Mouse (Mus musculus) forebrain, embryonic 13.5 days (tissue): Measurements from ENCODE around the gene Fbxl18. TPM values are rescaled to one million over a fixed set of nuclear protein-coding genes. Genes with fewer than 3 reads are reported as not detected.

Experiments used
- ATAC-seq: fragments of 200-750 bp; cut with Nextera tagmentation; 2 replicates; pipeline ENCODE4 v1.8.0; 2017
- H3K27ac ChIP-seq: fragments of 300-500 bp; sonication (generic); 2 replicates; pipeline ENCODE4 v1.5.1; 2015; ENCODE audit warnings: inconsistent platforms, mild to moderate bottlenecking, moderate library complexity
- H3K27me3 ChIP-seq: fragments of 300-500 bp; sonication (generic); 2 replicates; pipeline ENCODE4 v1.6.1; 2015; ENCODE audit warnings: mild to moderate bottlenecking, inconsistent platforms
- H3K36me3 ChIP-seq: fragments of 300-500 bp; sonication (generic); 2 replicates; pipeline ENCODE4 v1.6.1; 2015; ENCODE audit warnings: mild to moderate bottlenecking, inconsistent platforms; ENCODE audit not compliant: poor library complexity, severe bottlenecking
- H3K4me1 ChIP-seq: fragments of 300-500 bp; sonication (generic); 2 replicates; pipeline ENCODE4 v1.6.1; 2015; ENCODE audit warnings: inconsistent platforms
- H3K4me2 ChIP-seq: fragments of 300-500 bp; sonication (generic); 2 replicates; pipeline ENCODE4 v1.6.1; 2015; ENCODE audit warnings: inconsistent platforms, mild to moderate bottlenecking, moderate library complexity
- H3K4me3 ChIP-seq: fragments of 300-500 bp; sonication (generic); 2 replicates; pipeline ENCODE4 v1.5.1; 2015; ENCODE audit warnings: mild to moderate bottlenecking, inconsistent platforms
- H3K9ac ChIP-seq: fragments of 300-500 bp; sonication (generic); 2 replicates; pipeline ENCODE4 v1.6.1; 2015; ENCODE audit warnings: mild to moderate bottlenecking, inconsistent platforms
- H3K9me3 ChIP-seq: fragments of 300-500 bp; sonication (generic); replicated peaks from 2 replicates; pipeline ENCODE4 v1.6.1; 2016; ENCODE audit warnings: inconsistent platforms
- WGBS: fragments of 180-500 bp; shearing (Covaris S2); methylation state at CpG from one replicate; pipeline ENCODE4 v1.1.7; 2015; 5-methylcytosine and 5-hydroxymethylcytosine counted together
- polyA plus RNA-seq: library from polyadenylated mRNA; unstranded; fragments of >200 nt; fragmentation: Nextera tagmentation; extraction: Ambion mirVana; gene quantifications from 2 replicates; pipeline ENCODE4 v1.2.1, GENCODE M21; 2015

Gene Fbxl18
- polyA plus RNA-seq, 1 experiment from 2014 or later, result 30.7 TPM

DNA sequence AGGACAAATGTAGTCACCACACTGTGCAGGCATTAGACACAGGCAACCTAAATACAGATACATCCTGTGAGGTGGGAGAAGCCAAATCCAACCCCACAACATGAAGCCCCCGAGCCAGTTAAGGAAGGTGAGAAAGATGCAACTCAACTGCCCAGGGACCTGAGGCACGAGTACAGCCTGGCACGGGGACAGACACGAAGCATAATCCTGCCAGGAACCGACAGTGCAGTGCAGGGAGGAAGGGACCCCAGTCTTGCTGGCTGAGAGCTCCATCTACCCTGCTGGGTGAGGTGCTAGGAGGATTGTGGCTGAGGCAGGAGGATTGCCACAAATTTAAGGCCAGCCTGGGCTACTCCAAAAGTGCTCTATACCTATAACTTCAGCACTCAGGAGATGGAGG lies 18.3 kb downstream of the Fbxl18 start:
- no peak overlapping the region for H3K4me2 ChIP-seq
- peaks cover 46% of the 10 kb centered on the region for H3K4me1 ChIP-seq
- H3K27me3 ChIP-seq, result no peaks in the 10 kb centered on the region
- no peak overlapping the region for H3K9ac ChIP-seq
- H3K9me3 ChIP-seq, result no peaks in the 10 kb centered on the region
- ATAC-seq, result peak; percentile 3; the same call in 1 of the 2 replicates
- no peak overlapping the region for H3K4me3 ChIP-seq
- WGBS, result 80% methylated on average over 5 of the region's 5 CpGs
- H3K36me3 ChIP-seq, result peaks cover 65% of the 10 kb centered on the region
- peak overlapping the region; percentile 41; the same call in 1 of the 2 replicates for H3K27ac ChIP-seq

DNA sequence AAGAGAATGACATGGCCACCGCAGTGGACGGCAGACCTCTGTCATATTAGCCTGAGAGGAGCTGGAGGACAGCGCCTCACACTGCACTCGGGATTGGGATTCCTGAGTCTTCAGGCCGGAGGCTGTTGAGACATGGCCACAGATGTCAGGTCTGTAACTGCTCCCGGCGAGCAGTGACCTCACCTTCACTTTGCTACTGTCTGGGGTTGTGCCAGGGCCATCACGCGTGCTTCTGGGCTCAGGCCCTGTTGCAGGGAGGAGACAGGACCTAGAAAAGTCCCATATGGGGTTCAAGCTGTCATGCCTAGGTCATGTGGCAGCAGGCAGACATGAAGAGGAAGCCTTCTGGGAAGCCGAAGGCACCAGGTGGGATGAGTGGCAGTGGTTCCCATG lies 19.7 kb downstream of the Fbxl18 start:
- no peaks in the 10 kb centered on the region for H3K27me3 ChIP-seq
- no peak overlapping the region for H3K9ac ChIP-seq
- H3K4me1 ChIP-seq, result peaks cover 42% of the 10 kb centered on the region
- H3K9me3 ChIP-seq, result no peaks in the 10 kb centered on the region
- no peak for ATAC-seq
- H3K27ac ChIP-seq, result no peak overlapping the region
- WGBS, result 95% methylated on average over 10 of the region's 10 CpGs
- H3K36me3 ChIP-seq, result peaks cover 74% of the 10 kb centered on the region
- H3K4me2 ChIP-seq, result no peak overlapping the region
- H3K4me3 ChIP-seq, result no peak overlapping the region

DNA sequence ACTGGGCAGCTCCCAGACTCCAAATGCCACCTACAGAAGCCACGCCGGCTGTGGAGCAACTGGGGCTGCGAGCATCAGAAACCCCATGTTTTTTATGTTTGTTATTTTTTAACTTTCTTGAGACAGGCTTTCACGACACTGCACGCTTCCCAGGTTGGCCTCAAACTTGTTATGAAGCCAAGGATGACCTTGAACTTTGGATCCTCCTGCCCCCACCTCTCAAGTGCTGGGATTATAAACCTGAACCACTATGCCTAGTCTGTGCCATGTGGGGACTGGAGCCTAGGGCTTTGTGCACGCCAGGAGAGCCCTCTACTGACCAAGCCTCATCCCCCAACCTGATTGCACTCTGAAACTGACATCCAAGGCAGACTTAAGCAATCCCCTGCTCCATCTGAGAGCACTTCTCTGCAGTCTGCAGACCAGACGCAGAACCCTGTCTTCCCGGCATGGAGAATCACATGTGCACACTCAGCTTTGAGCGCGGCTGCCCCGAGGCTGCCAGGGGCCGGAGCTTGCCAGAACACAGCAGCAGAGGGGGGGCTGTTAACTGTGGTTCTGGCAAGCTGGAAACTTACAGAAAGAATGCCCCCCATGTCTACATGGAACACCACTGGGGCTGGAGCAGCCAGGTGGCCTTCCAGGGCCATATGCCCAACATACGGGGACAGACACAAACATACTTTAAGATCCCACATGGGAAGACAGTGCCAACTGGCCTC lies 20.3 kb downstream of the Fbxl18 start:
- no peaks in the 10 kb centered on the region for H3K9me3 ChIP-seq
- no peak for ATAC-seq
- H3K4me3 ChIP-seq, result no peak overlapping the region
- peaks cover 40% of the 10 kb centered on the region for H3K4me1 ChIP-seq
- H3K27me3 ChIP-seq, result no peaks in the 10 kb centered on the region
- H3K4me2 ChIP-seq, result no peak overlapping the region
- H3K36me3 ChIP-seq, result peaks cover 78% of the 10 kb centered on the region
- no peak overlapping the region for H3K9ac ChIP-seq
- H3K27ac ChIP-seq, result peak overlapping the region; percentile 14; the same call in 1 of the 2 replicates
- WGBS, result 92% methylated on average over 13 of the region's 13 CpGs

DNA sequence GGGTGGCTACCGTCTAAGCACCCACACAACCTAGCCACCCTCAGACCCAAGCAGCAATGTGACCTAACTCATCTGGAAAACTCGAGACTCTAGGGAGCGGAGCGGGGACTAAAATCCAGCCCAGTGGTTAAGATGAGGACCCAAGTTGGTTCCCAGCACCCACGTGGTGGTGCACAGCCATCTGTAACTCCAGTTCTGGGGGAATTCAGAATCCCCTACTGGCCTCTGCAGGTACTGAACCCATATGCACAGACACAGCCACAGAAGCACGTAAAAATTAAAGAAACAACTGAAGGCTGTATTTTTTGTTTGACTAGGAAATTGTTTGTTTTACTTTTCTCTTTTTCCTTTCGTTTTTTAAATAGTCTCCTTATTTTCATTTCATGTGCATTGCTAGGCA lies 21.5 kb downstream of the Fbxl18 start:
- ATAC-seq, result no peak
- WGBS, result 97% methylated on average over 7 of the region's 7 CpGs
- Histone ChIP-seq H3K4me2 (no peak overlapping the region), H3K27ac (no peak overlapping the region), H3K27me3 (no peaks in the 10 kb centered on the region), H3K36me3 (peaks cover 82% of the 10 kb centered on the region), H3K4me1 (peaks cover 43% of the 10 kb centered on the region), H3K9me3 (no peaks in the 10 kb centered on the region), H3K9ac (no peak overlapping the region), H3K4me3 (no peak overlapping the region)

DNA sequence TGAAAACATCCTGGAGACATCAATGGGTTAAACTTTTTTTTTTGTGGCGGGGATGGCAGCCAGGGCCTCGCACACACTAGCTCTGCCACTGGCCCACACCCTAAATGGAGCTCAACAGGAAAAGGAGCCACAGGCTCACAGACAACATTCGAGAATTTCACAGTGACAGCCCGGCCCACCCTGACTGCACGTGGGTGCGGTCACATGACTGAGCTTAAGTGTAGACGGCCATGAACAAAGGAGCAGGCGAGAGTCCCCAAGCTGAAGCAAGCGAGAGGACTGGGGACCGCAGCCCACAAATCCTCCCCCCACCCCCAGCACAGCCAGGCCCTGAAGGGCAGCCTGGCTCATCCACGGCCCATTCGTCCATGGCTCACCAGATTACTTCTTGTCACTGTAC lies 23.5 kb downstream of the Fbxl18 start:
- 58% methylated on average over 12 of the region's 12 CpGs for WGBS

DNA sequence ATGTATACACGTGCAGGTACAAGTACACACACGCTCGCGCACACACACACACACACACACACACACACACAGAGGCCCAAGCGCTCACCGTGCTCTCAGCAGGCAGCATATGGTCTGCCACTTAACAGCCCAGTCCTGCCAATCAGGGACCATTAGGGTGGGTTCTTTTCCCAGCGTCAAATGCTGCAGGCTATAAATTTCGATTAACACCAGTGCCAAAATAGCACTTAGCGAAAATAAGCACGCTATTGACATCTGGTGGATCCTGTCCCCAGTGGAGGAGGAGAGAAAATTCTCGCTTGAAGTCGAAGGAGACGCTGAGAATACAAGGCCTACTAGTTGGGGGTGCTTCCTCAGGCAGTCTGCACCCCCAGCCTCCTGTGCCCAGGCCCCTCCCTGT lies 25.8 kb downstream of the Fbxl18 start:
- no peaks in the 10 kb centered on the region for H3K27me3 ChIP-seq
- peaks cover 61% of the 10 kb centered on the region for H3K36me3 ChIP-seq
- no peaks in the 10 kb centered on the region for H3K9me3 ChIP-seq
- peaks cover 30% of the 10 kb centered on the region for H3K4me1 ChIP-seq
- 57% methylated on average over 13 of the region's 13 CpGs for WGBS
- peak; percentile 86 for ATAC-seq
- no peak overlapping the region for H3K4me3 ChIP-seq
- H3K27ac ChIP-seq, result peak overlapping the region; percentile 85
- 0 out of 2 replicates have a peak overlapping the region, but pooled peaks have one; percentile 6 for H3K9ac ChIP-seq
- H3K4me2 ChIP-seq, result no peak overlapping the region

More for the DNA sequence above, 23.5 kb downstream of the Fbxl18 start:
- H3K4me1 ChIP-seq, result peaks cover 32% of the 10 kb centered on the region
- peak overlapping the region; percentile 51; the same call in 1 of the 2 replicates for H3K27ac ChIP-seq
- no peak overlapping the region for H3K4me3 ChIP-seq
- H3K9me3 ChIP-seq, result no peaks in the 10 kb centered on the region
- no peaks in the 10 kb centered on the region for H3K27me3 ChIP-seq
- ATAC-seq, result no peak
- no peak overlapping the region for H3K4me2 ChIP-seq
- H3K36me3 ChIP-seq, result peaks cover 82% of the 10 kb centered on the region
- 0 out of 2 replicates have a peak overlapping the region, but pooled peaks have one; percentile 16 for H3K9ac ChIP-seq

DNA sequence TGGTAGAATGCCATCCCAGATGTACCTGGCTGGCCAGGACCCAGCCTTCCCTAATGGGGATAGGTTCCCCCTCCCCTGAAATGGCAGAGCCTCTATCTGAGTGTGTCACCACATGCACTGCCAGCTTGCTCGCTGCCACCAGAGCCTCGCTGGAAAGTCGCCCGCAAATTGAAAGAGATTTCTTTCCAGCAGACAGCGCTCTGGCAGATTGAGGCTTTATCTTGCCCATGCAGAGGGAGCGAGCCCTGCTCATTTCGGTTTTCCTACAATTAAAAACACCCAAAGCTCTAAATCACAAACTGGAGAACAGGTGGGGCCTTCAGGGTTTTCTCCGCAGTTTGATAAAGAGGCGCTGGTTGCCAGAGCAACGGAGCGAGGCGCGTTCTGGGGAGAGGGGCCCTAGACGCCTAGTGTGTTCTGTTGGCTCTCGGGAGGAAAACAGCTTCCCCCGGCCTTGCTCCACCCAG lies 37.4 kb downstream of the Fbxl18 start:
- Histone ChIP-seq H3K9me3 (peaks cover 6% of the 10 kb centered on the region; the same call in 1 of the 2 replicates), H3K27me3 (no peaks in the 10 kb centered on the region), H3K27ac (peak overlapping the region; percentile 90), H3K36me3 (no peaks in the 10 kb centered on the region), H3K4me3 (no peak overlapping the region), H3K9ac (peak overlapping the region; percentile 12; the same call in 1 of the 2 replicates), H3K4me2 (peak overlapping the region; percentile 35), H3K4me1 (peaks cover 21% of the 10 kb centered on the region)
- WGBS, result 24% methylated on average over 16 of the region's 16 CpGs
- ATAC-seq, result peak; percentile 84

DNA sequence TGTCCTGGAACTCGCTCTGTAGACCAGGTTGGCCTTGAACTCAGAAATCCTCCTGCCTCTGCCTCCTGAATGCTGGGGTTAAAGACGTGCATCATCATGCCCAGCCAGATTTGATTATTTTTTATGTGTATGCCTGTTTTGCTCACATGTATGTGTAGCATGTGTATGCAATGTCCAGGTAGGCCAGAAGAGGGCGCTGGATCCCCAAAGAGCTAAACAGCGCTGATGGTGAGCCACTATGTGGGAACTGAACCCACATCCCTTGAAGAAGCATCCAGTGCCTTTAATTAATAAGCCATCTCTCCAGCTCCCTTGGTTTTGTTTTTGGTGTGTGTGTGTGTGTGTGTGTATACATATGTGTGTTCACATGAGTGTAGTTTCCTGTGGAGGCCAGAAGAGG lies 38.8 kb downstream of the Fbxl18 start:
- Histone ChIP-seq H3K27ac (no peak overlapping the region), H3K9me3 (peaks cover 6% of the 10 kb centered on the region; the same call in 1 of the 2 replicates), H3K27me3 (no peaks in the 10 kb centered on the region), H3K4me2 (no peak overlapping the region), H3K4me3 (no peak overlapping the region), H3K36me3 (no peaks in the 10 kb centered on the region), H3K9ac (no peak overlapping the region), H3K4me1 (peaks cover 15% of the 10 kb centered on the region)
- ATAC-seq, result no peak
- WGBS, result 82% methylated on average over 4 of the region's 4 CpGs

DNA sequence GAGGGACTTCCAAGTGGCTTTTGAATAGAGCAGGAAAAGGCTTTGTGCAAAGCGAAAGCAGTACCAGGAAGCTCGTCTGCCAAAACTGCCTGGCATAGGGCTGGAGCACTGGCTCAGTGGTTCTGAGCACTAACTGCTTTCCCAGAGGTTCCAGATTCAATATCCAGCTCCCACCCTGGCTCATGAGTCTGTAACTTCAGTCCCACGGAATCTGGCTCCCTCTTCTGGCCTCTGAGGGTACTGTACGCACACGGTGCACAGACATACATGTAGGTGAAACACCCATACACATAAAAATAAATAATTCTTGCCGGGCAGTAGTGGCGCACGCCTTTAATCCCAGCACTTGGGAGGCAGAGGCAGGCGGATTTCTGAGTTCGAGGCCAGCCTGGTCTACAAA lies 40.3 kb downstream of the Fbxl18 start:
- Histone ChIP-seq H3K4me2 (no peak overlapping the region), H3K9me3 (peaks cover 6% of the 10 kb centered on the region; the same call in 1 of the 2 replicates), H3K4me3 (no peak overlapping the region), H3K36me3 (no peaks in the 10 kb centered on the region), H3K4me1 (peaks cover 15% of the 10 kb centered on the region), H3K27ac (no peak overlapping the region), H3K27me3 (no peaks in the 10 kb centered on the region), H3K9ac (no peak overlapping the region)
- ATAC-seq, result no peak
- WGBS, result 78% methylated on average over 10 of the region's 10 CpGs

DNA sequence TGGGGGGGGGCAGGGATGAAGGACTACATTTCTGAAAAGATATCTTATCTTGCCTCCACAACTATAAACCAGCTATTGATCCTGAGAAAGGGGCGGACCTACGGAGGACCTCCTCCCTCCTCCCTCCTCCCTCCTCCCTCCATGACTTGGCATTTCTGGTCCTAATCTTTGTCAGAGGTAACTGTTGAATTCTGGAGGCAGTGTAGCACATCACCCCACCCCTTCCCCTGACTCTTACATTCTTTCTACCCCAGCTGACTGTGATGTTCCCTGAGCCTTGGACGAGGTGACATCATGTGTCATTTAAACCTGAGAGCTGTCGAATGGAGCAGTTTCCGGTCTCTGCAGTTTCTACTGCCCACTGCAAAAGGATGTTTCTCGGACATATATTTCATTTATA lies 41.6 kb downstream of the Fbxl18 start:
- Histone ChIP-seq H3K9ac (no peak overlapping the region), H3K27ac (no peak overlapping the region), H3K4me1 (peaks cover 15% of the 10 kb centered on the region), H3K4me2 (no peak overlapping the region), H3K9me3 (peaks cover 6% of the 10 kb centered on the region; the same call in 1 of the 2 replicates), H3K27me3 (no peaks in the 10 kb centered on the region), H3K36me3 (no peaks in the 10 kb centered on the region), H3K4me3 (no peak overlapping the region)
- ATAC-seq, result no peak
- WGBS, result 88% methylated on average over 6 of the region's 6 CpGs

DNA sequence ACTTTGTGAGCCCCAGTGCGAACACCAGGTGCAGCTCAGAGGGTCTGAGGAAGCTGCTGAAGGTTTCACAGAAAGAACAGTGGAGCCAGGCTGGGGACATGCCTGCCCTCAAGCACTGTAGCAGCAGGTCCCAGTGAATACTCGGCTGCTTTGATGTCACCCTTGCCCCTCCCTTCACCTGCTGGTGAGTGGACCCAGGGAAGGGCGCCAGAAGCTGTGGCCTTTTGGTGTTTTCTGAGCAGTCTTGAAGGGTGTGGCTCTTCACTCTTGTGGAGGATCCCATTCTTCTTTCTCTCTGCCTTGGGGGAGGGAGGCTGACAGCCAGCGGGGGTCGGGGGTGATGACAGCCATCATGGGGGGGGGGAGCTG lies 43.6 kb downstream of the Fbxl18 start:
- Histone ChIP-seq H3K36me3 (no peaks in the 10 kb centered on the region), H3K27ac (no peak overlapping the region), H3K4me1 (peaks cover 3% of the 10 kb centered on the region; the same call in 1 of the 2 replicates), H3K27me3 (no peaks in the 10 kb centered on the region), H3K9ac (no peak overlapping the region), H3K9me3 (peaks cover 5% of the 10 kb centered on the region; the same call in 1 of the 2 replicates), H3K4me3 (no peak overlapping the region), H3K4me2 (no peak overlapping the region)
- no peak for ATAC-seq
- WGBS, result 79% methylated on average over 5 of the region's 5 CpGs

DNA sequence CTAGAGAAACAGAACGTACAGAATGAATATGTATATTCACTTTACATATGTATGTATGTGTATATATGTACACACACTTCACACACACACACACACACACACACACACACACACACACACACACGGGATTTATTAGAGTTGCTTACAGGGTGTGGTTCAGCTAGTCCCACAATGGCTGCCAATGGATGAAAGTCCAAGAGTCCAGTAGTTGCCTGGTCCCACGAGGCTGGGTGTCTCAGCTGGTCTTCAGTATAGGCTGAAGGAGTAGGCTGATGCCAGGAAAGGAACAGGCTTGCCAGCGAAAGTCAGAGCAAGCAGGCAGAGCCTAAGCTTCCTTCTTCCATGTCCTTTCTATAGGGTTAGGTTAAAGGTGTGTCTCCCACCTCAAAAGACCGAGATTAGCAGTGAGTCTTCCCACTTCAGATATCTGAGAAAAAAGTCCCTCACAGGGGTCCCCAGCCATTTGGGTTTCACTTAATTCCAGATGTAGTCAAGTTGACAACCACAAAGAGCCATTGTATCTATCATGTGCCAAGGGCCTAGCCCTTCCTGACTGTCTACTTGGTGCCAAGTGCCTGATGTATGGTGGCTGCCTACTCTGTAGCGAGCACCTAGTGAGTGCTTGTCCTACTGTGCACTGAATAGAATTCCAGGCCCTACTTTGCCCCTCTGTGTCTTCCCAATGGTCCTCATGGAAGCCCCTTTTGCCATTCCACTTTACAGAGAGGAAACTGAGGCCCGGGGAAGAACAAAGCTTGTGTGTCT lies 44.1 kb downstream of the Fbxl18 start:
- H3K9ac ChIP-seq, result no peak overlapping the region
- no peak overlapping the region for H3K4me3 ChIP-seq
- H3K9me3 ChIP-seq, result no peaks in the 10 kb centered on the region
- peaks cover 3% of the 10 kb centered on the region; the same call in 1 of the 2 replicates for H3K4me1 ChIP-seq
- H3K4me2 ChIP-seq, result no peak overlapping the region
- H3K27me3 ChIP-seq, result no peaks in the 10 kb centered on the region
- H3K27ac ChIP-seq, result no peak overlapping the region
- no peak for ATAC-seq
- H3K36me3 ChIP-seq, result no peaks in the 10 kb centered on the region
- 88% methylated on average over 7 of the region's 7 CpGs for WGBS
